Mouse (Mus musculus) gonadal fat pad, adult 2 months (tissue): ENCODE measurements at regions not wholly inside any gene's neighbourhood (a gene's known extent, or its start where the extent isn't known, plus 50 kb on each side); places are given as distances from the start of the nearest gene placed in this dataset.

ENCODE experiments used
- DNase-seq: peaks from one replicate; pipeline ENCODE4 v3.0.0-alpha.2; 2012; ENCODE audit warnings: low read depth

DNA sequence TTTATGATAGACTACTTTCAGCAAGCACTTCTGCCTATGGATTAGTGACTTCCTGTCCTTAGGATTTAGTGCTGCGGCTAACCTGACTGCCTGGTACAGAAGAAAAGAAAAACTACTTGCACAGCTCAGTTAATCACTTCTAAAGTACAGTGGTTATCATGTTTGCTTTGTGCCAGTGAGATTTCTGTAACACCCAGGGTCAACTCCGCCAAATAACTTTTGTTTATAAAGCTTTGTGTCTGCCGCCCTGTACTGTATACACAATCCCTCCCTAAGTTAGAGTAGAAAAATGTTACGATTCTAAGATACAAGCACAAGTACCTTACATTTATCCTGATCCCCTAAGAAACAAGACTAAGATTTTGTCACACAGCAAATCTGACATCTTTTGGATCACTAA is 120.1 kb upstream of the Ift57 start:
- DNase-seq = no peak

DNA sequence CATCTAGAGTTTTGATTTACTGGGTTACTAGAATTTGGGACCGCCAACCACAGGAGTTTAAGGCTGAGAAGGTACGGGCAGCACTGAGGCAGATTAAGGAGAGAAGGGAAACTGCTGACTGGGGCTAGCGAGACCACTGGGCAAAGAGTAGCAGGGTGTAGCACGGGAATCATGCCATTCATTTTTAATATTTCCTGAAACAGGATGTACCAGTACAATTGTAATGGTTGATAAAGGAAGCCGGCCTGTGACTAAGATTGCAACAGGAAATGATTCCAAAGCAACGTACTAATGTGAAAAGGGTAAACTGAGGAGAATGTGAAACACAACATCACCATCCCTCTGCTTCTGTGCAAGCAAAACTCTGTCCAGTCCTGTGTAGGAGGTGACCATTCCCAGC is 118.3 kb upstream of the Ift57 start:
- no peak for DNase-seq

GRCm38 (mm10) chr16:49606500-49606899 is 92.5 kb upstream of the Ift57 start:
- no peak for DNase-seq

DNA sequence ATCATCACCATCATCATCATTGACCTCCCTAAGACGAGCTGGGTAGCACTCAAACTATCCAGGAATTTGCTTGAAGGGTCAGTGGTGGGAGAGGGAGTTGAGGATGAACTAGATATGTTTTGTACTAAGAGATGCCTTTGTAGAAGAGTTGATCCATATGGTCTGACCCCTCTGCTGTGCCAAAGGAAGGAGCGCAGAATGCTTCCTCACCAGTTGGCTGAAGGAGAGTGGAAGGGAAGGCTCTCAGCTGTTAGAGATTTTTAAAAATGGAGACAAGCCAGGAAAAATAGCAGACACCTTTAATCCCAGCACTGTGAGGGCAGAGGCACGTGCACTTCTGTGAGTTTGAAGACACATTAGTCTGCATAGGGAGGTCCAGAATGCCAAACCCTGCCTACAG is 84.2 kb upstream of the Ift57 start:
- no peak for DNase-seq

DNA sequence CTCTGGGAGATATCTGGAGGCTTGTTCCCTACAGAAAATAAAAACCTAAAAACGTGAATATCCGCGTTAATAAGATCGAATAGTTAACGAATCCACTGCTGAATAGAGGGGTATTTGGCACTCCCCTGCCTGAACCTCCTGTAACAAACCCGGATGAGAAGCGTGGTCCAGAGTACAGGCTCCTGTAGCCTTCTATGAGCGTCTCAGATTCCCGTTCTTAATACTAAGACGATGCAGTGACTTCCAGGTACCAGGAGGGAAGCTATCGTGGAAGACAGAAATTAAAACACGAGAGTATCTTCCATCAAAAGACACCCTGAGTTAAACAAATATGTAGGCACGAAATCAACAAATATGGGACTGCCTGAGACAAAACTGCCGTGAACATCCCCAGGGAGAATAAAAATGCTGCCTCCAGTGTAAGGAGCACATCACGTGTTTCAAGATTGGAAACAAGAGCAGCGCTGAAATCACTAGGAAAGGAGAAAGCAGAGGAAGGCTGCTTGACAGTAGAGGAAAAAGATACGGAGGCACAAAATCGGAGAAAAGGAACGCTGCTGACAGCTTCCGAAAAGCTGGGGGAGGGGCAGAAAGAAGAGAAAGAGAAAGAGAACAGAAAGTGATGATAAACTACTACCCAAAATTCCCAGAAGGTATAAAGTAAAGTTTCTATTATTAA is 83.6 kb upstream of the Ift57 start:
- DNase-seq = no peak

GRCm38 (mm10) chr16:49616263-49616872 is 82.7 kb upstream of the Ift57 start:
- no peak for DNase-seq

GRCm38 (mm10) chr16:49633502-49633901 is 65.5 kb upstream of the Ift57 start:
- DNase-seq = no peak

DNA sequence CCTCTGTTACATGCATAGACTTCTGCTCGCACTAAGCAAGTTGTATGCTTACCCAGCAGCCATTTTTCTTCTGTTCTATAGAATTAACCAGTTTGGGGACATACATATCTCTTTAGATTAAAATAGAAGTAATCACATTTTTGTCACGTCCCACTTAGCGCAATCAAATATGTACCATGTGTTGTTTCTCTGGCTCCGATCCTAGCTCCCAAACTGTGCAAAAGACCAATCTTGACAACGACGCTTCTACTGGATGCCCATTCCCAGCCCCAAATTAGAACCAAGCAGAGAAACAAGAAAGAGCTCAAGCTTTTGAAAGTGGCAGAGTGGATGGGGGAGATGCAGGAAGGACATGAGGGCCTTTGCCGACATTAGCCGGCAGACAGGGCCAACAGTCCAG is 63.5 kb upstream of the Ift57 start:
- no peak for DNase-seq

DNA sequence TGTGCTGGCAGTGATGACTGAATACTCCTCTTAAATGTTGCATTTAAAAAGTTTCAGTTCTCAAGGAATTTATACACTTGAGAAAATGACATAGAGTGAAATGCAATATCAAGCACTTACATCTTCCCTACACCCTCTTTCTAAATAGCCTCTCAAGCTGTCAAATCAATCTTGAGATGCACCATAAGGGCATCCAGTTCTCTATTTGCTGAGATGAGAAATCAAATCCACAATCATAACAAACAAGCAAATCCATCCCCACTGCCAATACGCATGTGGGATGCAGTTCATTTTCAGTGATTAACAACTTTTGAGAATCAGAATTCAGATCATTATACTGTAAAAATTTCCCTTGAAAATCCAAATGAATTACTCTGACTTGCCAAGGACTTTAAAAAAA is 62.6 kb upstream of the Ift57 start:
- no peak for DNase-seq

GRCm38 (mm10) chr16:49642696-49643095 is 56.3 kb upstream of the Ift57 start:
- no peak for DNase-seq

- DNase-seq = no peak
Observed at GRCm38 (mm10) chr16:49644416-49644815, 54.6 kb upstream of the Ift57 start.

GRCm38 (mm10) chr16:49646479-49646878 is 52.6 kb upstream of the Ift57 start:
- no peak for DNase-seq
